Mouse (Mus musculus): ENCODE data around the gene Arhgef40. TPM values are rescaled to one million over a fixed set of nuclear protein-coding genes. Genes with fewer than 3 reads are reported as not detected.
A peak's percentile ranks its signal among the peaks of the same experiment; 100 is the strongest.

Arhgef40 gene
- polyA plus RNA-seq, 1 experiment from 2014 or later, result 104 TPM

DNA sequence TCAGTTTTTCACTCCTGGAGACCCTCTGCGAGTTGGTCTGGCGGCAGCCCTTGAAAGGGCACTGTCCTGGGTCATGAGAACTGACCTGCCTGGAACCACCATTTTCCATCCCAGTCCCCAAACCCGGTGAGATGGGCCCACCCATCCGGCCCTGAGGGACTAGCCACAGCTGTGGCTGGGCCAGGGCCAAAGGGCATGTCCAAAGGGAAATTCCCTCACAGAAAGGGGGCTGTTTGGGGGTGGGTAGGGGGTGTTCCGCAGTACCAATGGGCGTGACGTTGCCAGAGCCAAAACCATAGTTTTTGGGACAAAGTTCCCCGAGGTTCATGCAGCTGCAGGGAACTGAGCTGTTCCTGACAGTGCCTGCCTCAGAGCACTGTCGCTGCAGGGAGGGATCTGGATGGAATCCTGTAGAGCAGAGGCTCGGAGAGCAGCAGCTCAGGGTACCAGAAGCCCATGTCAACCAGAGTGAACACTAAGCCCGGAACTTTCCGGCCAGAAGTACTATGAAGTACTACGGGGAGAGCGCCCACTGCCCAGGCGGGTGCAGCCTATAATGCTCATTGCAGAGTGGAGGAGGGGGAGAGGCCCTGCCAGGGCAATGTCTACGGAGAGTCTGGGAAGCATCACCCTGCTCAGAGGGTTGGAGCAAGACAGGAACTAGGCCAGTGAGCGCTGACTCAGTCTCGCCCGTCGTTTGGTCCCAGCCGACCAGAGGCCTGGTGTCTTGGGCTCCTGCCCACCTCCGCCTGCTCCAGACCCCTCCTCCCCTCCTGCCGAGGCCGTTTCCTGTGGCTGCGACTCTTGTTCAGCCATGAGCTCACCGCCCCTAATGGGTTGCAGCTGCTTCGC, 1.0 kb downstream of the Arhgef40 start:
- H3K9me3 ChIP-seq (replicated peaks), result no peaks in the 10 kb centered on the region
- peak; percentile 78 for ATAC-seq (ENCODE audit: insufficient number of reproducible peaks, low FRiP score)
- peak overlapping the region; percentile 75 for H3K4me3 ChIP-seq
- H3K4me1 ChIP-seq (replicated peaks), result peaks cover 22% of the 10 kb centered on the region
- H3K27me3 ChIP-seq (replicated peaks), result no peaks in the 10 kb centered on the region
- H3K27ac ChIP-seq (ENCODE audit: poor library complexity, severe bottlenecking), result peak overlapping the region; percentile 96
- peaks cover 36% of the 10 kb centered on the region for H3K36me3 ChIP-seq
- peak overlapping the region; percentile 81 for H3K4me2 ChIP-seq
- WGBS, result under 1% methylated on average over 27 of the region's 27 CpGs
- H3K9ac ChIP-seq, result peak overlapping the region; percentile 86

DNA sequence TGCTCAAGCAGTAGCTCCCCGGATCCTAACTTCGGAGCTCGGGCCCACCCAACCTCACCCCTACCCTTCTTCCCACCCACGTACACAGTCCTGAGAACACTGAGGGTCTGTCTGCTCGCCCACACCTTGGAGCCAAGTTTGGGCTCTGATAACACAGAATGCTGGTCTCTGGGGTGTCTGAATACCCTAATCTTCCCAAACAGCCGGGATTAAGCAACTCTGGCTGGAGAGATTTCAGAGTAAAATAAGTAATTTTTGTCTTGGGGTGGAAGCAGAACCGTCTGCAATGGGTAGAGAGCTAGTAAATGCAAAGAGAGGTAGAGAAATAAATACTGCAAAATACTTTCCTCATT, 1.6 kb downstream of the Arhgef40 start:
- WGBS, result 3% methylated on average over 7 of the region's 7 CpGs
- H3K36me3 ChIP-seq, result peaks cover 42% of the 10 kb centered on the region
- ATAC-seq (ENCODE audit: insufficient number of reproducible peaks, low FRiP score), result no peak

DNA sequence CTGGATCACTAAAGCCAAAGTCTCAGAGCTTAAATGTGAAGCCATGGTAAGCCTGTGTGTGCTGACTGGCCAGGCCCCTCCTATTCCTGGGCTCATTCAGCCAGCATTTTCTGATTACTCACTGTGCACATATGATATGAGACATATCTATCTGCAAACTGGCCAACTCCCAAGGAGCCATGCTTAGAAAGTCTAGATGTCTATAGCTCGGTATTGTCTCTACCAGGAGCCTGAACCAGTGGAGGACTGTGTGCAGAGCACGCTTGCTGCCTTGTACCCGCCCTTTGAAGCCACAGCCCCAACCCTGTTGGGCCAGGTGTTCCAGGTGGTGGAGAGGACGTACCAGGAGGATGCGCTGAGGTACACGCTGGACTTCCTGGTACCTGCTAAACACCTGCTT, 2.7 kb downstream of the Arhgef40 start:
- Histone ChIP-seq H3K9ac (no peak overlapping the region), H3K27ac (ENCODE audit: poor library complexity, severe bottlenecking) (no peak overlapping the region), H3K36me3 (peaks cover 53% of the 10 kb centered on the region), H3K4me2 (peak overlapping the region; percentile 81), H3K4me3 (no peak overlapping the region), H3K9me3 (replicated peaks) (no peaks in the 10 kb centered on the region), H3K4me1 (replicated peaks) (peaks cover 22% of the 10 kb centered on the region), H3K27me3 (replicated peaks) (no peaks in the 10 kb centered on the region)
- ATAC-seq (ENCODE audit: insufficient number of reproducible peaks, low FRiP score), result no peak
- WGBS, result 89% methylated on average over 6 of the region's 6 CpGs

More for the DNA sequence above, 1.6 kb downstream of the Arhgef40 start:
- peak overlapping the region; percentile 75 for H3K4me3 ChIP-seq
- H3K4me1 ChIP-seq (replicated peaks), result peaks cover 22% of the 10 kb centered on the region
- peak overlapping the region; percentile 86 for H3K9ac ChIP-seq
- peak overlapping the region; percentile 96 for H3K27ac ChIP-seq (ENCODE audit: poor library complexity, severe bottlenecking)
- no peaks in the 10 kb centered on the region for H3K27me3 ChIP-seq (replicated peaks)
- no peaks in the 10 kb centered on the region for H3K9me3 ChIP-seq (replicated peaks)
- peak overlapping the region; percentile 81 for H3K4me2 ChIP-seq

DNA sequence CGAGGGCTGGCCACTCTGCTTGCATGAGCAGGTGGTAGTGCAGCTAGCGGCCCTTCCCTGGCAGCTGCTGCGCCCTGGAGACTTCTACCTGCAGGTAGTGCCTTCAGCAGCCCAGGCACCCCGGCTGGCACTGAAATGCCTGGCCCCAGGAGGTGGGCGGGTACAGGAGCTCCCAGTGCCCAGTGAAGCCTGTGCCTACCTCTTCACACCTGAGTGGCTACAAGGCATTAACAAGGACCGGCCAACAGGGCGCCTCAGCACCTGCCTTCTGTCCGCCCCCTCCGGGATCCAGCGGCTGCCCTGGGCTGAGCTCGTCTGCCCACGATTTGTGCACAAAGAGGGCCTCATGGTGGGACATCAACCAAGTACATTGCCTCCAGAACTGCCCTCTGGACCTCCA, 4.2 kb downstream of the Arhgef40 start:
- no peak for ATAC-seq (ENCODE audit: insufficient number of reproducible peaks, low FRiP score)

DNA sequence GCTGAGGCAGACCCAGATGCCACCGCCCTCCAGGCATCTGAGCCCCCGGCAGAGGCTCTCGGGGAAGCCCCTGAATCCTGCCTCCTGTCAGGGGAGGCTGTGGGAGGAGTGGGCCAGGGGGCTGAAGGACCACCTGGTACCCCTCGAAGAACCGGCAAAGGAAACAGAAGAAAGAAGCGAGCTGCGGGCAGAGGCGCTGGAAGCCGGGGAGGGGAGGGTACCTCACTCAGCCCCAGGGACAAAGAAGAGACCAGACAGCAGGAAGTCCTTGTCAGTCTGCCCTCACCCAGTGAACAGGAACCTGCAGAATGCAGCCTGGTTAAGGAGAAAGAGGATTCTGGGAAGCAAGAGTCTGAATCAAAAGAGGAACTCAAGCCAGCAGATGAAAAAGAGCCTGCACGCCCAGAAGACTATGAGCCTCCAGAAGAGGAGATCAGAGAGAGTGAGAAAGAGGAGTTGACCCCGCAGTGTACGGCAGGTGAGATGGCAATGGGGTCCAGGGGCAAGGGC, 5.0 kb downstream of the Arhgef40 start:
- H3K27me3 ChIP-seq (replicated peaks), result no peaks in the 10 kb centered on the region
- H3K36me3 ChIP-seq, result peaks cover 71% of the 10 kb centered on the region
- 64% methylated on average over 12 of the region's 12 CpGs for WGBS
- no peak for ATAC-seq (ENCODE audit: insufficient number of reproducible peaks, low FRiP score)
- no peaks in the 10 kb centered on the region for H3K9me3 ChIP-seq (replicated peaks)
- H3K27ac ChIP-seq (ENCODE audit: poor library complexity, severe bottlenecking), result no peak overlapping the region
- H3K9ac ChIP-seq, result no peak overlapping the region
- peaks cover 17% of the 10 kb centered on the region for H3K4me1 ChIP-seq (replicated peaks)
- no peak overlapping the region; the same call in 1 of the 2 replicates for H3K4me3 ChIP-seq
- H3K4me2 ChIP-seq, result no peak overlapping the region

More for the DNA sequence above, 4.2 kb downstream of the Arhgef40 start:
- no peak overlapping the region for H3K27ac ChIP-seq (ENCODE audit: poor library complexity, severe bottlenecking)
- no peak overlapping the region for H3K4me2 ChIP-seq
- H3K9me3 ChIP-seq (replicated peaks), result no peaks in the 10 kb centered on the region
- H3K9ac ChIP-seq, result no peak overlapping the region
- H3K4me3 ChIP-seq, result no peak overlapping the region
- WGBS, result 76% methylated on average over 12 of the region's 12 CpGs
- H3K36me3 ChIP-seq, result peaks cover 64% of the 10 kb centered on the region
- no peaks in the 10 kb centered on the region for H3K27me3 ChIP-seq (replicated peaks)
- H3K4me1 ChIP-seq (replicated peaks), result peaks cover 22% of the 10 kb centered on the region

DNA sequence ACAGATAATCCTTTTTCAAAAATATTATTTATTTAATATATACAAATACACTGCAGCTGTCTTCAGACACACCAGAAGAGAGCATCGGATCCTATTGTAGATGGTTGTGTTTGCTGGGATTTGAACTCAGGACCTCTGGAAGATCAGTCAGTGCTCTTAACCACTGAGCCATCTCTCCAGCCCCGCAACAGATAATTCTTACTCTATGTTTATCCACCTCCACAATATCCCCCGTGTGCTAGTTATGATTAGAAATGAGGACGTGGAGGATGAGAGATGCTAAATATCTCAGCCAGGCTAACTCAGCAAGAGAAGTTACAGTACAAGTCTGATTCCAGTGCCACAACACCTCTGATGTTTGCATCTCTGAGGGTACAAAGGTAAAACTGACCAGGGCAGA, 9.9 kb downstream of the Arhgef40 start:
- Histone ChIP-seq H3K27me3 (replicated peaks) (no peaks in the 10 kb centered on the region), H3K9ac (no peak overlapping the region), H3K9me3 (replicated peaks) (no peaks in the 10 kb centered on the region), H3K4me3 (no peak overlapping the region), H3K27ac (ENCODE audit: poor library complexity, severe bottlenecking) (no peak overlapping the region), H3K36me3 (peaks cover 93% of the 10 kb centered on the region), H3K4me2 (no peak overlapping the region), H3K4me1 (replicated peaks) (no peaks in the 10 kb centered on the region)
- ATAC-seq (ENCODE audit: insufficient number of reproducible peaks, low FRiP score), result no peak
- WGBS, result 80% methylated on average over 4 of the region's 4 CpGs

DNA sequence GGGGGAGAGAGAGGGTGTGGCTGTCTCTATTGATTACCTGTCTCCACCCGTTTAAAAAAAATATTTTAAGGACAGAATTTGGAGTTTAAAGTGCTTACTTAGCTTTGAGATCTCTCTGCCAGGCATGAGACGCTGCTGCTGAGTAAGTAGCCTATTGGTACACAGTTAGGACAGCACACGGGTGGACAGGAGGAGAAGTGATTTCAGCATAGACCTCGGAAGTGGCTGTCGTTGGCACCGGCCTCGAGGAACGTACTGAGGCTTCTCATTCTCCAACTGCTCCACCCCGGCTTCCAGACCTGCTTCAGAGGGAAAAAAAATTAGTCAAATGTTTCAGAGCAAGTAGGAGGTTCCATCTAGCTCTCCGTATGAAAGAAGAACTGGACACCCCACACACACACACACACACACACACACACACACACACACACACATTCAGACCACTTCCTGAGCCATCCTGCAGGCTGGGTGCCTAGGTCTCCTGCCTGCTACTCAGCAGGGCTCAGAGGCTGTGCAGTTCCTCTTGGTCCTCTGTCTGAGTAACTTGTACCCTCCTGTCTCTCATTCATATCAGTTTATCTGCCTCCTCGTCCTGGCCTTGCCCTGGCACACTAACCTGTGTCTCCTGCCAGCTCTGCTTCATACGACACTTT, 10.8 kb downstream of the Arhgef40 start:
- Histone ChIP-seq H3K36me3 (peaks cover 93% of the 10 kb centered on the region), H3K9me3 (replicated peaks) (no peaks in the 10 kb centered on the region), H3K4me2 (no peak overlapping the region), H3K4me1 (replicated peaks) (no peaks in the 10 kb centered on the region), H3K27ac (ENCODE audit: poor library complexity, severe bottlenecking) (no peak overlapping the region), H3K27me3 (replicated peaks) (no peaks in the 10 kb centered on the region), H3K4me3 (no peak overlapping the region), H3K9ac (no peak overlapping the region)
- WGBS, result 73% methylated on average over 12 of the region's 12 CpGs
- no peak for ATAC-seq (ENCODE audit: insufficient number of reproducible peaks, low FRiP score)

DNA sequence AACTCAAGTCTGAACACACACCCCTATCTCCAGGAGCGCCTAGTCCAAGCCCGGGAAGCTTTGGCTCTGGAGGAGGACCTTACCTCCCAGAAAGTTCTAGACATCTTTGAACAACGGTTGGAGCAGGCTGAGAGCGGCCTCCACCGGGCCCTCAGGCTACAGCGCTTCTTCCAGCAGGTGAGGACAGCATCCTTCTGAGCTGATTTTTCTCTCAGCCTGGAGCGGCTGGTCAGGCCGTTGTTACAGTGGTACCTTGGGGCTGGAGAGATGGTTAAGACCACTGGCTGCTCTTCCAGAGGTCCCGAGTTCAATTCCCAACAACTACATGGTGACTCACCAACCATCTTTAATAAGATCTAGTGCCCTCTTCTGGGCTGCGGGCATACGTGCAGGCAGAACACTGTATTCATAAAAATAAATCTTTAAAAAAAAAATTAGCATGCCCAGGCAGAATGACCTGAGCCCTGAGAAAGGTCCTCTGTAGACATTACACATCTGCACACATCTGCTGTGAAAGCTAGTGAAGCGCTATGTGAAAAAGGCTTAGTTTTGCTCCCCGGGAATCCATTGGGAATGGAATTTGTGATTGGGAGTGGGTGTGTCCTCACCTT, 11.8 kb downstream of the Arhgef40 start:
- Histone ChIP-seq H3K4me3 (no peak overlapping the region), H3K27ac (ENCODE audit: poor library complexity, severe bottlenecking) (no peak overlapping the region), H3K4me2 (no peak overlapping the region), H3K9me3 (replicated peaks) (no peaks in the 10 kb centered on the region), H3K9ac (no peak overlapping the region), H3K27me3 (replicated peaks) (no peaks in the 10 kb centered on the region), H3K36me3 (peaks cover 91% of the 10 kb centered on the region), H3K4me1 (replicated peaks) (no peaks in the 10 kb centered on the region)
- no peak for ATAC-seq (ENCODE audit: insufficient number of reproducible peaks, low FRiP score)
- WGBS, result 83% methylated on average over 13 of the region's 13 CpGs

DNA sequence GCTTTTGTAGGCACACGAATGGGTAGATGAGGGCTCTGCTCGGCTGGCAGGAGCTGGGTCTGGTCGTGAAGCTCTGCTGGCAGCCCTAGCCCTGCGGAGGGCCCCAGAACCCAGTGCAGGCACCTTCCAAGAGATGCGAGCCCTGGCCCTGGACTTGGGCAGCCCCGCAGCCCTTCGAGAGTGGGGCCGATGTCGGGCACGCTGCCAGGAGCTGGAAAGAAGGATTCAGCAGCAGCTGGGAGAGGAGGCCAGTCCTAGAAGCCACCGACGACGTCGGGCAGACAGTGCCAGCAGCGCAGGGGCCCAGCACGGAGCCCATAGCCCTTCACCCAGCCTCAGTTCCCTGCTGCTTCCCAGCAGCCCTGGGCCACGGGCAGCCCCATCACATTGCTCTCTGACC, 12.3 kb downstream of the Arhgef40 start:
- Histone ChIP-seq H3K4me1 (replicated peaks) (no peaks in the 10 kb centered on the region), H3K27me3 (replicated peaks) (no peaks in the 10 kb centered on the region), H3K27ac (ENCODE audit: poor library complexity, severe bottlenecking) (no peak overlapping the region), H3K4me2 (no peak overlapping the region), H3K9ac (0 out of 2 replicates have a peak overlapping the region, but pooled peaks have one; percentile 3), H3K9me3 (replicated peaks) (no peaks in the 10 kb centered on the region), H3K4me3 (no peak overlapping the region), H3K36me3 (peaks cover 88% of the 10 kb centered on the region)
- no peak for ATAC-seq (ENCODE audit: insufficient number of reproducible peaks, low FRiP score)
- 66% methylated on average over 17 of the region's 17 CpGs for WGBS

DNA sequence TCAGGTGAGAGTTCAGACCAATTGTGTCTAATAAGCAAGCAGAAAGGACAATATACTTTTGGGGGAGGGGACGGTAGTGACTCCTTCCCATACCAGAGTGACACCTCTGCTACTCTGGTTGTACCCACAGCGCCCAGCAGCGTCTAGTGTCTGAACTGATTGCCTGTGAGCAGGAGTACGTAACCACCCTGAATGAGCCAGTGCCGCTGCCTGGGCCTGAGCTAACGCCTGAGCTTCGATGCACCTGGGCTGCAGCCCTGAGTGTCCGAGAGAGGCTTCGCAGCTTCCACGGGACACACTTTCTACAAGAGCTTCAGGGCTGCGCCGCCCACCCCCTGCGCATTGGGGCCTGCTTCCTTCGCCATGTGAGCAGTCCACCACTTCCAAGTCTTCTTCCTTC, 13.0 kb downstream of the Arhgef40 start:
- no peak overlapping the region for H3K4me2 ChIP-seq
- H3K4me1 ChIP-seq (replicated peaks), result no peaks in the 10 kb centered on the region
- H3K27me3 ChIP-seq (replicated peaks), result no peaks in the 10 kb centered on the region
- ATAC-seq (ENCODE audit: insufficient number of reproducible peaks, low FRiP score), result no peak
- H3K4me3 ChIP-seq, result no peak overlapping the region
- WGBS, result 87% methylated on average over 14 of the region's 14 CpGs
- H3K9me3 ChIP-seq (replicated peaks), result no peaks in the 10 kb centered on the region
- H3K36me3 ChIP-seq, result peaks cover 88% of the 10 kb centered on the region
- no peak overlapping the region for H3K27ac ChIP-seq (ENCODE audit: poor library complexity, severe bottlenecking)
- no peak overlapping the region for H3K9ac ChIP-seq

DNA sequence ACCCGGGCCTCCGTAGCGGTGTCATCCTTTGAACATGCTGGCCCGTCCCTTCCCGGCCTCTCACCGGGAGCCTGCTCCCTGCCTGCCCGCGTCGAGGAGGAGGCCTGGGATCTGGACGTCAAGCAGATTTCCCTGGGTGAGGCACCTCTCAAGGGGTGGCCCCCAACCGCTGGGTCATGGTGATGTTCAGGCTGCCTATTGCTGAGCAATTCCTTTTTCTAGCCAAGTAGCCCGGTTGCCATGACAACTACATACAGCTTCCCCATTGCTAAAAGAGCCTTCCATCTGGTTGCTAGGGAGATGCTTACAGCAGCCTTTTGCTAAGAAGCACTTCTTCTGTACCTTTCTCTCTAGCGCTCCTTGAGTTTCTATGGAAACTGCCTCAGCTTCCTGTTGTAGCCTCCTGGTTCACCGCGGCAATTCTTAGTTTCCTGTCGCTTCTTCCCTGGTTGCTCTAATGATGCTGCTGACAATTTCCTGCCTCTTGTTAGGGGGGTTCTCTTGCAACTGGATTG, 19.5 kb downstream of the Arhgef40 start:
- peaks cover 87% of the 10 kb centered on the region for H3K36me3 ChIP-seq
- no peak for ATAC-seq (ENCODE audit: insufficient number of reproducible peaks, low FRiP score)
- WGBS, result 45% methylated on average over 16 of the region's 16 CpGs

More for the DNA sequence above, 19.5 kb downstream of the Arhgef40 start:
- Histone ChIP-seq H3K4me2 (no peak overlapping the region), H3K9ac (no peak overlapping the region), H3K9me3 (replicated peaks) (no peaks in the 10 kb centered on the region), H3K27ac (ENCODE audit: poor library complexity, severe bottlenecking) (no peak overlapping the region), H3K27me3 (replicated peaks) (no peaks in the 10 kb centered on the region), H3K4me3 (no peak overlapping the region), H3K4me1 (replicated peaks) (peaks cover 46% of the 10 kb centered on the region)

Data from heart, embryonic 12.5 days (tissue).